Mouse (Mus musculus): ENCODE measurements around the gene Sgk1. TPM values are rescaled to one million over a fixed set of nuclear protein-coding genes. Genes with fewer than 3 reads are reported as not detected.

Sgk1 gene
- total and polyA plus RNA-seq, 3 experiments, result 0.76 to 16.0 (median 4.3) TPM

GRCm38 (mm10) chr10:21934826-21935225 is 52.8 kb downstream of the Sgk1 start:
- no peaks in the 10 kb centered on the region for H3K4me1 ChIP-seq (ENCODE audit: control insufficient read depth in 1 of 2, insufficient read depth in 2 of 2)
- H3K9ac ChIP-seq (ENCODE audit: insufficient read depth, low read depth), result no peak overlapping the region
- TF ChIP-seq MEF2A (IDR thresholded peaks at IDR 0.05; ENCODE audit: borderline replicate concordance, low read depth, low read length), result no peak
- no peak for TF ChIP-seq EP300 (IDR thresholded peaks at IDR 0.05; ENCODE audit: low read length)
- TF ChIP-seq ETS1 (conservative IDR thresholded peaks at IDR 0.05; ENCODE audit: low read depth, low read length), result no peak
- no peak for TF ChIP-seq ZKSCAN1 (IDR thresholded peaks at IDR 0.05; ENCODE audit: borderline replicate concordance, low read depth, low read length)
- TF ChIP-seq NRF1 (IDR thresholded peaks at IDR 0.05; ENCODE audit: low read depth, low read length), result no peak
- no peak for TF ChIP-seq GABPA (IDR thresholded peaks at IDR 0.05; ENCODE audit: insufficient replicate concordance, low read depth, low read length)
- no peak for TF ChIP-seq ZMIZ1 (IDR thresholded peaks at IDR 0.05; ENCODE audit: low read depth, low read length)
- TF ChIP-seq TBP (conservative IDR thresholded peaks at IDR 0.05; ENCODE audit: low read depth, low read length), result no peak
- no peak for TF ChIP-seq RCOR1 (conservative IDR thresholded peaks at IDR 0.05; ENCODE audit: low read depth, low read length)
- TF ChIP-seq JUN (IDR thresholded peaks at IDR 0.05; ENCODE audit: insufficient read depth, low read depth, low read length), result no peak
- H3K27ac ChIP-seq (ENCODE audit: insufficient read depth, low read depth), result no peak overlapping the region
- no peak overlapping the region for H3K4me3 ChIP-seq (replicated peaks in 1 of 3; ENCODE audit: low read depth in 2 of 3, low read length in 2 of 3, poor library complexity in 1 of 3)
- H3K9me3 ChIP-seq (replicated peaks; ENCODE audit: low read length), result no peaks in the 10 kb centered on the region
- no peaks in the 10 kb centered on the region for H3K36me3 ChIP-seq (replicated peaks in 1 of 2; ENCODE audit: control insufficient read depth in 1 of 2, insufficient read depth in 1 of 2, low read length in 1 of 2)
- no peak for DNase-seq (ENCODE audit: extremely low read depth)
- no peaks in the 10 kb centered on the region for H3K79me2 ChIP-seq (replicated peaks; ENCODE audit: control insufficient read depth, extremely low read depth, insufficient read depth, poor library complexity, severe bottlenecking)
- no peaks in the 10 kb centered on the region for H3K27me3 ChIP-seq (replicated peaks)
- in situ Hi-C loops (cut with MboI; ENCODE audit: low pct_ligation_motif_present, low pct_unique_long_range_greater_than_20kb, low sequenced_read_pairs) (no loop called here), dilution Hi-C loops (cut with MboI; ENCODE audit: extremely low pct_ligation_motif_present, extremely low pct_unique_long_range_greater_than_20kb, low sequenced_read_pairs) (no loop called here)
- no peak overlapping the region for H3K4me2 ChIP-seq (ENCODE audit: insufficient read depth, low read depth, poor library complexity, severe bottlenecking)

- dilution Hi-C loops (cut with MboI; ENCODE audit: extremely low pct_ligation_motif_present, extremely low pct_unique_long_range_greater_than_20kb, low sequenced_read_pairs) (no loop called here), in situ Hi-C loops (cut with MboI; ENCODE audit: low pct_ligation_motif_present, low pct_unique_long_range_greater_than_20kb, low sequenced_read_pairs) (no loop called here)
- no peaks in the 10 kb centered on the region for H3K79me2 ChIP-seq (replicated peaks; ENCODE audit: control insufficient read depth, extremely low read depth, insufficient read depth, poor library complexity, severe bottlenecking)
- no peaks in the 10 kb centered on the region for H3K27me3 ChIP-seq (replicated peaks)
- no peak overlapping the region for H3K9ac ChIP-seq (ENCODE audit: insufficient read depth, low read depth)
- no peaks in the 10 kb centered on the region for H3K4me1 ChIP-seq (ENCODE audit: control insufficient read depth in 1 of 2, insufficient read depth in 2 of 2)
- H3K4me2 ChIP-seq (ENCODE audit: insufficient read depth, low read depth, poor library complexity, severe bottlenecking), result no peak overlapping the region
- TF ChIP-seq ZC3H11A (IDR thresholded peaks at IDR 0.05; ENCODE audit: low read depth, low read length), result no peak
- no peak for TF ChIP-seq USF2 (conservative IDR thresholded peaks at IDR 0.05; ENCODE audit: low read depth, low read length)
- no peak for TF ChIP-seq BHLHE40 (IDR thresholded peaks at IDR 0.05; ENCODE audit: low read depth, low read length)
- TF ChIP-seq JUND (conservative IDR thresholded peaks at IDR 0.05; ENCODE audit: low read depth, low read length), result no peak
- TF ChIP-seq EP300 (IDR thresholded peaks at IDR 0.05; ENCODE audit: low read length), result no peak
- TF ChIP-seq PAX5 (IDR thresholded peaks at IDR 0.05; ENCODE audit: low read length), result no peak
- TF ChIP-seq ELF1 (IDR thresholded peaks at IDR 0.05; ENCODE audit: low read depth, low read length), result no peak
- TF ChIP-seq NRF1 (IDR thresholded peaks at IDR 0.05; ENCODE audit: low read depth, low read length), result no peak
- no peak for TF ChIP-seq POLR2A (IDR thresholded peaks at IDR 0.05; ENCODE audit: low read depth, low read length)
- no peak for TF ChIP-seq CHD2 (IDR thresholded peaks at IDR 0.05; ENCODE audit: low read length)
- no peak for TF ChIP-seq SMC3 (IDR thresholded peaks at IDR 0.05; ENCODE audit: low read depth, low read length)
- TF ChIP-seq RAD21 (IDR thresholded peaks at IDR 0.05; ENCODE audit: low read depth, low read length), result no peak
- TF ChIP-seq TBP (conservative IDR thresholded peaks at IDR 0.05; ENCODE audit: low read depth, low read length), result no peak
- no peak for TF ChIP-seq MYC (IDR thresholded peaks at IDR 0.05; ENCODE audit: low read depth, low read length)
- TF ChIP-seq RCOR1 (conservative IDR thresholded peaks at IDR 0.05; ENCODE audit: low read depth, low read length), result no peak
- no peak for TF ChIP-seq NELFE (IDR thresholded peaks at IDR 0.05; ENCODE audit: low read depth, low read length)
- no peak for TF ChIP-seq USF1 (IDR thresholded peaks at IDR 0.05; ENCODE audit: low read depth, low read length)
- H3K4me3 ChIP-seq (replicated peaks in 1 of 3; ENCODE audit: low read depth in 2 of 3, low read length in 2 of 3, poor library complexity in 1 of 3), result no peak overlapping the region
- no peaks in the 10 kb centered on the region for H3K36me3 ChIP-seq (replicated peaks in 1 of 2; ENCODE audit: control insufficient read depth in 1 of 2, insufficient read depth in 1 of 2, low read length in 1 of 2)
- no peak overlapping the region for H3K27ac ChIP-seq (ENCODE audit: insufficient read depth, low read depth)
- no peak for DNase-seq (ENCODE audit: extremely low read depth)
- no peaks in the 10 kb centered on the region for H3K9me3 ChIP-seq (replicated peaks; ENCODE audit: low read length)
Observed at GRCm38 (mm10) chr10:21936513-21937221, 54.7 kb downstream of the Sgk1 start.

Measured in CH12.LX (cell line).